Mouse (Mus musculus): ENCODE results near the gene Commd7.

DNA sequence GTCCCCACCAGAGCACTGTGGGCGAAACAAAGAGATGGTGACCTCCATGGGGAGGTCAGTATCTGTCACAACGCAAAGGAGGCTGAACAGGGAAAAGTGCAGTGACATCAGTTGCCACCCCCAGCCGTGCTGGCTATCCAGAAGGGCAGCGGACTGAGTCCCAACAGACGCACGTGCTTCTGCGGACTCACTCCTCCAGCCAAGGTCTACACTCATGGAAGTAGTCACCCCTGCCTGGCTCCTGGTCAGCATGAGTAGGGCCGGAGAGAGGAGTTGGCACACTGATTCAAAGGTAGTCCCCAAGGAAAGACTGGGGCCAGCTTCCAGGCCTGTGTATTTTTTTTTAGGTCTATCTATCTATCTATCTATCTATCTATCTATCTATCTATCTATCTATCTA, 23.5 kb downstream of the Commd7 start:
- TF ChIP-seq CTCF (IDR thresholded peaks at IDR 0.05; ENCODE audit: low read depth, low read length) (no peak), POLR2A (IDR thresholded peaks at IDR 0.05; ENCODE audit: insufficient read depth, low read length) (no peak)

Data from ES-Bruce4 (cell line).